Mouse (Mus musculus) bone marrow macrophage, adult 2 months (primary cell): Measurements from ENCODE around the gene Rhebl1.

ENCODE experiments used
- CTCF ChIP-seq: IDR thresholded peaks from 2 replicates; pipeline ENCODE4 v1.5.1; 2012; ENCODE audit warnings: low read depth, mild to moderate bottlenecking, low read length, moderate library complexity
- POLR2A ChIP-seq: IDR thresholded peaks from 2 replicates; pipeline ENCODE4 v1.6.1; 2012; ENCODE audit warnings: mild to moderate bottlenecking, low read depth, low read length, borderline replicate concordance

DNA sequence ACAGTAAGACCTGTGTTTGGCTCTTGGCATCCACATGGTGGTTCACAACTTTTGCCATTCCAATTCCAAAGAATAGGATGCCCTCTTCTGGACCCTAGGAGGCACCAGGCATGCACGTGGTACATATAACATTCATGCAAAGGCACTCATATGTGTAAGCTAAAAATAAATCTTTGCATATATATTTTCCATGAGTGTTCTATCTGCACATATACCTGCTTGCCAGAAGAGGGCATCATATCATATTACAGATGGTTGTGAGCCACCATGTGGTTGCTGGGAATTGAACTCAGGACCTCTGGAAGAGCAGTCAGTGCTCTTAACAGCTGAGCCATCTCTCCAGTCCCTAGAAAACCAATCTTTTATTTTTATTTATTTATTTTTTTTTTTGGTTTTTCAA lies 7.2 kb upstream of the Rhebl1 start:
- TF ChIP-seq POLR2A (no peak), CTCF (no peak)
